Mouse (Mus musculus) midbrain, embryonic 11.5 days (tissue): Measurements from ENCODE around the gene Inka2. TPM values are rescaled to one million over a fixed set of nuclear protein-coding genes. Genes with fewer than 3 reads are reported as not detected.

Source experiments
- ATAC-seq: fragments of 200-750 bp; cut with Nextera tagmentation; 2 replicates; pipeline ENCODE4 v1.8.0; 2017; ENCODE audit warnings: moderate TSS enrichment, moderate library complexity; ENCODE audit not compliant: low FRiP score
- DNase-seq: peaks from one replicate; pipeline ENCODE4 v3.0.0; 2015; ENCODE audit warnings: low spot score; ENCODE audit errors: missing footprints
- H3K27ac ChIP-seq: fragments of 300-500 bp; sonication (generic); 2 replicates; pipeline ENCODE4 v1.5.1; 2014; ENCODE audit warnings: low read depth, low read length
- H3K27me3 ChIP-seq: fragments of 300-500 bp; sonication (generic); 2 replicates; pipeline ENCODE4 v1.6.1; 2014; ENCODE audit warnings: mild to moderate bottlenecking, low read length, moderate library complexity, mixed read lengths; ENCODE audit not compliant: control insufficient read depth, insufficient read depth
- H3K36me3 ChIP-seq: fragments of 300-500 bp; sonication (generic); 2 replicates; pipeline ENCODE4 v1.6.1; 2014; ENCODE audit warnings: mild to moderate bottlenecking, low read length, moderate library complexity, mixed read lengths; ENCODE audit not compliant: control insufficient read depth, insufficient read depth
- H3K4me1 ChIP-seq: fragments of 300-500 bp; sonication (generic); 2 replicates; pipeline ENCODE4 v1.6.1; 2014; ENCODE audit warnings: low read length; ENCODE audit not compliant: control insufficient read depth, insufficient read depth
- H3K4me2 ChIP-seq: fragments of 300-500 bp; sonication (generic); 2 replicates; pipeline ENCODE4 v1.6.1; 2014; ENCODE audit warnings: mild to moderate bottlenecking, moderate library complexity
- H3K4me3 ChIP-seq: fragments of 300-500 bp; sonication (generic); 2 replicates; pipeline ENCODE4 v1.5.1; 2014; ENCODE audit warnings: low read depth, low read length
- H3K9ac ChIP-seq: fragments of 300-500 bp; sonication (generic); 2 replicates; pipeline ENCODE4 v1.6.1; 2014; ENCODE audit warnings: low read length
- H3K9me3 ChIP-seq: fragments of 300-500 bp; sonication (generic); 2 replicates; pipeline ENCODE4 v1.6.1; 2016; ENCODE audit warnings: low read length; ENCODE audit not compliant: control insufficient read depth
- WGBS: fragments of 180-500 bp; shearing (Covaris S2); extraction: QIAGEN DNeasy Blood & Tissue Kit; methylation state at CpG from one replicate; pipeline ENCODE4 v1.1.7; 2014; 5-methylcytosine and 5-hydroxymethylcytosine counted together
- polyA plus RNA-seq: library from polyadenylated mRNA; unstranded; fragments of >200 nt; fragmentation: Nextera tagmentation; extraction: Ambion mirVana; gene quantifications from 2 replicates; pipeline ENCODE4 v1.2.1, GENCODE M21; 2014

The Inka2 gene
- polyA plus RNA-seq, 1 experiment from 2014 or later = 0.56 TPM

DNA sequence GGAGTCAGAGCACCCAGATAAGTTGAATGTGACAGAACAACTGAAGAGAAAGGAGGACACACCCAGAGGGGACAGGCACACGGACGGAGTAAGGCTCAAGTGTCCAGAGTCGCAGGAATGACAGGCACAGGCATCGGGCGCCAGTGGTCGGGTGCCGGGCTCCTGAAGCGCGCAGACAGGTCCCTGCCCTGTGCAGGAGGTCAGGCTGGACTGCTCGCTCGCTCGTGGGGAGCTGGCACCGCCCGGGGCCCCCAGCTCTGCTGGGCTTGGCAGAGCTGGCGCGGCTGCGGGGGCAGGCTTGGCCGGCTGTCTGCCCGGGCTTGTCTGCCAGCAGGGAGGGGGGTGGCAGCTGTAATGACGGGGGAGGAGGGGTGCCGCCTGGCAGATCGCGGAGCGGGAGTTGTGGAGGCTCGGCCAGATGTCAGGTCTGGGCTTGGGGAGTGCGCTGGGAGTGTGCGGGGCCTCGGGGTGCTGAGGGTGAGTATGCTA lies 706 bp downstream of the Inka2 start:
- peak overlapping the region; percentile 58 for H3K4me3 ChIP-seq
- peak overlapping the region; percentile 94 for H3K4me2 ChIP-seq
- DNase-seq (peak; percentile 94), ATAC-seq (peak; percentile 67)
- H3K9ac ChIP-seq = peak overlapping the region; percentile 72
- 0% methylated on average over 28 of the region's 28 CpGs for WGBS
- H3K27me3 ChIP-seq = peaks cover 19% of the 10 kb centered on the region; the same call in 1 of the 2 replicates
- H3K27ac ChIP-seq = no peak overlapping the region
- H3K4me1 ChIP-seq = peaks cover 4% of the 10 kb centered on the region; the same call in 1 of the 2 replicates
- H3K9me3 ChIP-seq = no peaks in the 10 kb centered on the region
- H3K36me3 ChIP-seq = no peaks in the 10 kb centered on the region

DNA sequence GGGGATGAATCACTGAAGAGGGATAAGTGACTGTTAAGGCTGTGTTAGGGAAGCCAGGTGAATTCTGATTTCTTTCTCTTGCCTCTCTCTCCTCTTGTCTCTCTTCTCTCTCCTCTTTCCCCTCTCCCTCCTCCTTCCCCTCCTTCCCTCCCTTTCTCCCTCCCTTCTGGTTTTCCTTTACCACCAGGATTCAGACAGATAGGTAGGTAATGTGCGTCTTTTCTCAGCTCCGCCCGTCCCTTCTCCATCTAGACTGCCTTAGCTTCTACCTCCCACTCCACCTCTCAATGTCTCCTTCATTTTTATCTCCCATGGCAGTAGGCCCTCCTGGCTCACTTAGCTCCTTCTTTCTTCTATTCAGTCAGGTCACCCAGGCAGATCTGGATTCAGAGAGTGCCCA lies 1.2 kb downstream of the Inka2 start:
- ATAC-seq (no peak), DNase-seq (no peak)
- H3K27me3 ChIP-seq = peaks cover 19% of the 10 kb centered on the region; the same call in 1 of the 2 replicates
- peaks cover 4% of the 10 kb centered on the region; the same call in 1 of the 2 replicates for H3K4me1 ChIP-seq
- no peaks in the 10 kb centered on the region for H3K9me3 ChIP-seq
- peak overlapping the region; percentile 58 for H3K4me3 ChIP-seq
- H3K9ac ChIP-seq = peak overlapping the region; percentile 72
- H3K27ac ChIP-seq = no peak overlapping the region
- H3K4me2 ChIP-seq = peak overlapping the region; percentile 94
- no peaks in the 10 kb centered on the region for H3K36me3 ChIP-seq
- 18% methylated on average over 3 of the region's 3 CpGs for WGBS

DNA sequence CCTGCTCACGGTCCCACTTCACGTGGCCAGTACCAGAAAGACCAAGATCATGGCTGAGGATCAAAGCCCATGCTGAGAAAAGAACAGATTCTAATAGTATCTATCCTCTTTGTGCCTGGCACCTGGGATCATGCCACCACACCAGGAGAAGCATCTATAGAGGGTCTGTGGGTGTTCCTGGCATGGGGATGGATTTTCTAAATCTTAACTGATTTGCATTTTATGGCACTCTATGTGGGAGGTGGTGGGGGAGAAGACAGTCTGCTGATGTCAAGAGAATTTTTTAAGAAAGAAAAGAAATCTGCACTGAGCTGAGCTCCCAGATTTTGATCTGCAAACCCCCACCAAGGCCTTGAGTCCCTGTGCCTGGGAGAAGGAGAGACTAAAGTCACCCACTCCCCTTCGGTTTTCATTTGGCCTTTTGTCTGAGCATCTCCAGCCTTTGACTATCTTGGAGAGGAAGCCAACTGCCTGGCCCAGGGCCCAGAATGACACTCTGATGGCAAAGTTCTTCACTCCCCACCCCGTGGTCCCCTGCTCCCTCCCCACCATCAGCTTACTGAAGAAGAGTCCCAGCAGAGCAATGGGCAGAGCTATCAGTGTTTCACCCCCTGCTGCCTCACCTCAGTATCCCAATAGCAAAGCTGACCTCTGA lies 2.1 kb downstream of the Inka2 start:
- Histone ChIP-seq H3K4me1 (peaks cover 4% of the 10 kb centered on the region; the same call in 1 of the 2 replicates), H3K27ac (no peak overlapping the region), H3K4me3 (no peak overlapping the region), H3K9ac (no peak overlapping the region), H3K4me2 (no peak overlapping the region), H3K27me3 (peaks cover 19% of the 10 kb centered on the region; the same call in 1 of the 2 replicates), H3K36me3 (no peaks in the 10 kb centered on the region), H3K9me3 (no peaks in the 10 kb centered on the region)
- peak; percentile 74 for DNase-seq
- WGBS = 49% methylated on average over 4 of the region's 4 CpGs
- ATAC-seq = no peak

DNA sequence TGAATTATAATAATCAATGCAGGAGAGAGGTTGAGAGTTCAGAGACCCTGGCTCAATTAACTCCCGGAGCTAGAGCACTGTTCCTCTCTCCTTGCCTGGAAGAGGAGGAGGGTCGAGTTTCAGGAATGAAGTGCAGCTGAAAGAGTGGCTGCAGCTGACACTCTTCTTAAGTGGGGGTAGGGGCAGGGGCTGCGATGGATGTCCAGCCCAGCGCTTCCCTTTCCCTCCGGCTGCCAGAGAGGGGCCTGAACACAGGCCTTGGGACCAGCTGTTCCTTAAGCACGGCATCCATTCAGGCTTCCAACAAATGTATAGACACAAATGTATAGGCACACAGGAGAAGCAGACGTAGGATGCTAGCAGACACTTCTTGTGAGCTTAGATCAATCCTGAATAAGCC lies 3.2 kb downstream of the Inka2 start:
- 11% methylated on average over 7 of the region's 7 CpGs for WGBS
- Histone ChIP-seq H3K27ac (no peak overlapping the region), H3K36me3 (no peaks in the 10 kb centered on the region), H3K27me3 (peaks cover 19% of the 10 kb centered on the region; the same call in 1 of the 2 replicates), H3K9me3 (no peaks in the 10 kb centered on the region), H3K4me3 (no peak overlapping the region), H3K9ac (no peak overlapping the region), H3K4me2 (no peak overlapping the region), H3K4me1 (peaks cover 4% of the 10 kb centered on the region; the same call in 1 of the 2 replicates)
- DNase-seq (peak; percentile 84), ATAC-seq (no peak)

DNA sequence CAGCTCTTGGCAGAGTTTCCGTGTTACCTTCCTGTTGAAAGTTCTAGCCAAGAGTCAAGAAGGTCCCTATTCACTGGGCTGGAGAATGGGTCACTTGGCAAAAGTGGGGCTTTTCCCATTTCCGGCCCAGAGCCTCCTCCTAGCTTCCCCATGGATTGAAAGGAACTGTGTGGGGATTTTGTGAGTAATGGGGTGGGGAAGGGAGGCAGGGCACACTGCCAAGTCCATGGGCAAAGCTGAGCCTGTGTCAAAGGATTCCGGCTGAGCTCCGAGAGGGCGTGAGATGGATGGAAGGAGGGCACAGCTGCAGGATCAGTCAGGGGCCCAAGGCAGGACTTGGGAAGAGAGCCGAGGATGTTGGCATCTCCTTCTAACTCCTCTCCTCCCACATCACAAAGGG lies 5.8 kb downstream of the Inka2 start:
- Histone ChIP-seq H3K4me2 (no peak overlapping the region), H3K4me1 (peaks cover 9% of the 10 kb centered on the region), H3K9ac (no peak overlapping the region), H3K9me3 (no peaks in the 10 kb centered on the region), H3K27ac (no peak overlapping the region), H3K4me3 (no peak overlapping the region), H3K27me3 (peaks cover 12% of the 10 kb centered on the region; the same call in 1 of the 2 replicates), H3K36me3 (no peaks in the 10 kb centered on the region)
- DNase-seq (no peak), ATAC-seq (no peak)
- 84% methylated on average over 6 of the region's 6 CpGs for WGBS

DNA sequence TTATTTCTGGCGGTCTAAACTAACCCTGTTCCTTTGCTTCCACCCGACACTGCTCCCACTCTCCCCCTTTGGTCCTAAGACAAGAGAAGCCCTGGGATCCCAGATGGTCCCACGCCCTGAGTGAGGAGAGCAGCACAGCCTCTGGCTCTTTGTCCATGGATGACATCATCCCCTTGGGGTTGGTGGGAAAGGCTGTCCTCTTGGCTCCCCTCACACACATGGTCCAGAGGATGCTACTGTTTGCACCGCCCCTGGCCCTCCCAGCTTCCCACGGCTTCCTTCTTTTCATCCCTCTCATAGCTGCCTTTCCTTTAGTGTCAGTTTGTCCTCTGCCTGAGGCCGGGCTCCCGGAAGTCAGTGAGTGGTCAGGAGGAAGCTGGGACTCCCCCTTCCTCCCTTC lies 7.3 kb downstream of the Inka2 start:
- H3K4me2 ChIP-seq = no peak overlapping the region
- H3K36me3 ChIP-seq = no peaks in the 10 kb centered on the region
- no peak overlapping the region for H3K27ac ChIP-seq
- 71% methylated on average over 7 of the region's 7 CpGs for WGBS
- H3K4me1 ChIP-seq = peaks cover 7% of the 10 kb centered on the region; the same call in 1 of the 2 replicates
- peaks cover 4% of the 10 kb centered on the region; the same call in 1 of the 2 replicates for H3K27me3 ChIP-seq
- H3K9ac ChIP-seq = no peak overlapping the region
- DNase-seq (peak; percentile 60), ATAC-seq (no peak)
- H3K4me3 ChIP-seq = no peak overlapping the region
- no peaks in the 10 kb centered on the region for H3K9me3 ChIP-seq

DNA sequence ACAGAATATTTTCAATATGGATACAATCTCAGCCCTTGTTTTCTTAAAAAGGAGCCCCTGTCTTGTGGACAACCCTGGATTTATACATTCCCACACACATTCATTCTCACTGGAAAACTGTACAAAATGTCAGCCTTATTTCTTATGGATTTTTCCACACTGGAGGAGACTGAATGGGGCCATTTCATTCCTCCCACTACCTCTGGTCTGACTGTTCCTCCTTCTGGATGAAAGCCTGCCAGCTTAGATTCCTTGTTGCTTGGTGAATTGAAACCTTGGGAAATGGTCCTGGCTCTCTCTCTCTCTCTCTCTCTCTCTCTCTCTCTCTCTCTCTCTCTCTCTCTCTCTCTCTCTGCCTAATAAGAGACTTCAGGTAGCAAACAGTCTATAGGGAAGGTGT lies 8.4 kb downstream of the Inka2 start:
- H3K9ac ChIP-seq = no peak overlapping the region
- H3K27me3 ChIP-seq = no peaks in the 10 kb centered on the region
- H3K27ac ChIP-seq = no peak overlapping the region
- no peaks in the 10 kb centered on the region for H3K36me3 ChIP-seq
- no peak overlapping the region for H3K4me2 ChIP-seq
- H3K9me3 ChIP-seq = no peaks in the 10 kb centered on the region
- DNase-seq = peak; percentile 59
- H3K4me3 ChIP-seq = no peak overlapping the region
- H3K4me1 ChIP-seq = peaks cover 7% of the 10 kb centered on the region; the same call in 1 of the 2 replicates
- no peak for ATAC-seq

DNA sequence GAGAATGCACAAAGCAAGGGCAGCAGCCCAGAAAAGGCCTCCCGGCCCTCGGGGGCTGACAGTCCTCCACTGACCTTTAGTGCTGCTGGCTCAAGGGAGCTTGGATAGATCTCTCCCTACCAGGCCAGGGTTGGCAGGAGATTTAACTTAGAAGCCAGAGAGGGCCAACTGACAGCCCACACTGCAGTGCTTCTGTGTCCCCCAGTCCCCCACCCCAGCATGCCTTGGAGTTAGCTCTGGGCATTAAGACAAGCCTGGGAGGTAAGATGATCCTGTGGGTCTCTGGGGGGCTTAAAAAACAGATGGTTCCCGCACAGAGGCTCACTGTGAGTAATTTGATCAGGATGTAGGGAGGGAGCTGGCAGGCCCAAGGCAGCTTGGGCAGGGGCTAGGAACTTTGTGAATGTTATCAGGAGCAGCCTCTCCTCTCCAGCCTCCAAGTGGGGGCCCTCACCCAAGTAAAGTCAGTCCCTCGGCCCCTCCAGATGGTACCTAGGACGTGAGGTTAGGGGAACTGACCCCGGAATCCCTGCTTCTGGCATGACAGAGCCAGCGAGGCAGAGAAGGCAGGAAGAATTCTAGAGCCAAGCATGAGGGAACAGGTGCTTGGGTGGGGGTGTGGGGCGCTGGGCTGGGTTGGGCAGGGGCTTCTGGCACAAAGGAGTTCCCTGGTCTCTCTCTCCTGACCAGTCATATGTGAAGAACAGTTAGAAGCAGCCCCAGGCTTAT lies 9.9 kb downstream of the Inka2 start:
- DNase-seq (peak; percentile 90), ATAC-seq (peak; percentile 67)
- Histone ChIP-seq H3K4me3 (no peak overlapping the region), H3K27ac (peak overlapping the region; percentile 61; the same call in 1 of the 2 replicates), H3K9me3 (no peaks in the 10 kb centered on the region), H3K4me2 (no peak overlapping the region), H3K4me1 (peaks cover 7% of the 10 kb centered on the region; the same call in 1 of the 2 replicates), H3K27me3 (no peaks in the 10 kb centered on the region), H3K36me3 (no peaks in the 10 kb centered on the region), H3K9ac (0 out of 2 replicates have a peak overlapping the region, but pooled peaks have one; percentile 9)
- 15% methylated on average over 8 of the region's 8 CpGs for WGBS

DNA sequence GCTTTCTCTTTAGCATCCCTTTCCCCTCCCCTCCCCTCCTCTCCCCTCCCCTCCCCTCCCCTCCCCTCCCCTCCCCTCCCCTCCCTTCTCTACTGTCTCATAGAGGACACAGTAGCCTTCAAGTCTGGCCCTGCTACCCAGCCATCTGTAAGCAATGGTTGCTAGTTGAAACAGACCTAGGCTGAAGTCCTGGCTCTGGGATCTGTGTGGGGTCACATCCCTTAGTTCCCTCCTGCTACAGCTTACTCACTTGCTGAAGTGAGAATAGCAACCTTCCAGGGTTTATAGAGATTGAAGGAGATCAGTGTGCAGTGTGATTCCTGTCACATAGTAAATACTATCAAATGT lies 10.4 kb downstream of the Inka2 start:
- Histone ChIP-seq H3K9ac (no peak overlapping the region), H3K36me3 (no peaks in the 10 kb centered on the region), H3K4me3 (no peak overlapping the region), H3K4me2 (no peak overlapping the region), H3K9me3 (no peaks in the 10 kb centered on the region), H3K27ac (no peak overlapping the region; the same call in 1 of the 2 replicates), H3K4me1 (peaks cover 7% of the 10 kb centered on the region; the same call in 1 of the 2 replicates), H3K27me3 (no peaks in the 10 kb centered on the region)
- ATAC-seq (no peak), DNase-seq (no peak)
